Mouse (Mus musculus): ENCODE measurements around the gene Ccdc106.
"Not testable (repeated sequence)": the region's sequence is repeated elsewhere in the genome, so short reads cannot be mapped to it uniquely, and the experiment has no call there.

Ccdc106 gene

DNA sequence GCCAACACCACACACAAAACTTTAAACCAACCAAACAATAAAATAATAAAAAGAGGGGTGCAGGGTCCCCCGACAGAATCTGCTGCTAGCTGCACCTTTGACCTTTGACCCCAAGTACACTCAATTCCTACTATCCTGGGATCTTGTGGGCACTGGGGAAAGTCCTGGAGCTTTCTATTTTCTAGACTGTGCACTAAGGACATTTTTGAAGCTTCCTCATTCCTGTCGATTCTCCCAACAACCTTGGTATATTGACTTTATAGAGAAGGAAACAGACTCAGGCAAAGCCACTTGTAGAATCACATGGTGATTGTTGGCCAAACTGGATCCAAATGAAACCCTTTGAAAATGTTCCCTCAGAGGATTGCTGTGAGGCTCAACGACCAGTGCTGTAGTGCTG, 4.3 kb upstream of the Ccdc106 start:
- no peak for DNase-seq

DNA sequence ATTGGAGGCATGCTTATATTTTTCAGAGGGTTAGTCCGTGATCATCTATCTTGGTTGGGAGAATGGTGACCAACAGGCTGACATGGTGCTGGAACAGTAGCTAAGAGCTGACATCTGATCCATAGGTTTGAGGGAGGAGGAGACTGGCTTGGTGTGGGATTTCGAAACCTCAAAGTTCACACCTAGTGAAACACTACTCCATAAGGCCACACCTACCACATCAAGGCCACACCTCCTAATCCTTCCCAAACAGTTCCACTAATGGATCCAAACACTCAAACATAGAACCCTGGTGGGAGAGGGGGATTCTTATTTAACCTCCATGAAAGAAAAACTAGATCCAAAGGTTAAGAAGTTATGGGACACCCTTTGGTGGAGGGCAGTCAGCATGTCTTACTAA, 3.4 kb upstream of the Ccdc106 start:
- DNase-seq = no peak

DNA sequence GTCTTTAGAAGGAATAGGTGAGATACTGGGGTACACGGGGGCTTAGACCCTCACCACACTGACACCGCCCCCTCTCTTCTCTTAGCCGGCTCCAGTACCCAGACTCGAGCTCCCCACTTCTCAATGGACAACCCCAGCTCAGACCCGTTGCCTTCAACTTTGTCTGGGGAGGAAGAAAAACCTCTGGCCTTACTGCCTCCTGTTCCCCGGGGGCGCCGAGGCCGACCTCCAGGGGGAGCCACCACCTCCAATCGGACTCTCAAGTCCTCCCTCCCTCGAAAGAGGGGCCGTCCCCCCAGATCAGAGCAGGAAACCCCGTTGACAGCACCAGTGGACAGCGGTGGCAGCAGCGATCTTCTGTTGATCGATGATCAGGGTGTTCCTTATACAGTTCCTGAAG, 3.0 kb upstream of the Ccdc106 start:
- DNase-seq = no peak

DNA sequence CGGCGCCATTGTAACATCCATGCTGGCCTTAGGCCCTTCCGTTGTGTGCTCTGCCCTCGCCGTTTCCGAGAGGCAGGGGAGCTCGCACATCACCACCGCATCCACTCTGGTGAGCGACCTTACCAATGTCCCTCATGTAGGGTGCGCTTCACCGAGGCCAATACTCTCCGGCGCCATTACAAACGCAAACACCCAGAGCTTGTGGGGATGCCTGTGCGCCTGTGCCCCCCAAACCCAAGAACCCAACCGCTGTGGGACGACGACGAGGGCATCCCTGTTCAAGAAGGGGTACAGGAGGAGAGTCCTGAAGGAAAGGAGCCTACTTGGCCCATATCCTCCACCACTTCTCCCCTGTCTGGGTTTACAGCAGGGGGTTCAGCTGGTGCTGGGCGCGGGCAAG, 2.4 kb upstream of the Ccdc106 start:
- no peak for DNase-seq

DNA sequence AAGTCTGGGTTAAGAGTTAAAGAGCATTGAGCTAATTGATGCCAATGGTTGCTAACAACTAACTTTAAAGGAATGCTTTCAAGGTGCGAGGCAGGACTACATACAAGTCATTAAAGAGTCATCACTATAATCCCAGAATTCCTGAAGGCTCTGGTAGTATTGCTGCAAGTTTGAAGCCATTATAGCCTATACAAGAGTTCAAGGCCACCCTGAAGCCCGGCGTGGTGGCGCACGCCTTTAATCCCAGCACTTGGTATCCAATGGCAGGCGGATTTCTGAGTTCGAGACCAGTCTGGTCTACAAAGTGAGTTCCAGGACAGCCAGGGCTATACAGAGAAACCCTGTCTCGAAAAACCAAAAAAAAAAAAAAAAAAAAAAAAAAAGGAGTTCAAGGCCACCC, 777 bp upstream of the Ccdc106 start:
- not testable (repeated sequence) for DNase-seq

DNA sequence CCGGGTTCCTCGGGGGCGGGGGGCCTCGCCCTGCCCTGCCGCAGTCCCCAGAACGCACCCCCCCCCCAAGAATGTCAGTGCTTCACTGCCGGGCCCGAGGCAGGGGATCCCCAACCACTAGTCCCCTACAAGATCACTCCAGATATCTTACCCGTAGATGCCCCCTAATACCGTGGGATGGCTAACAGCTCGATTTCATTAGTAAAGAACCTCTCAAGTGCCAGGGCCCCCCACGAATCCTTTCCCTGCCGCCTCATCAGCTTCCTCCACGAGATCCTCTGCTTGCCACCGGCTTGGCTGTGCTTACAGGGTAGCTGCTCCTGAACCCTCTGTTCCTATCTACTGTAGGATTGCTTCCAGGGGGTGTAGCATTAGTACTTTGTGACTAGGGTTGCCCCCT, 332 bp downstream of the Ccdc106 start:
- no peak for DNase-seq

DNA sequence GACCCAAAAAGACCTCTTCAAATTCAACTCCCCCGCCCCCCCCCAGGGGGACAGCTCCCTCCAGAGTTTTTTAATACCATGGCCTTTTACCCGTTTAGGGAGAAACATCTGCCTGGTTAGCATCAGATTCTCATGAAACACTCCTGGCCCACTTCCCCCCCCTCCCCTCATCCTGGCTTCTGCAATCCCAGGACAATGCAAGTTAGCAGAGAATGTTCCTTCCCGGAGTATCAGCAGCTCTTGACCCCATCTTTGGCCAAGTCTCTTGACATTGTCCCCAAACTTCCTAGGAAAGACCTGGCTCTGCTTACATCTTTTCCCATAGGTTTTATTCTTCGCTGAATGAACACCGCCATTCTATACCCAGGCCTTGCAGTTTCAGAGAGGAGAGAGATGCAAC, 844 bp downstream of the Ccdc106 start:
- no peak for DNase-seq

DNA sequence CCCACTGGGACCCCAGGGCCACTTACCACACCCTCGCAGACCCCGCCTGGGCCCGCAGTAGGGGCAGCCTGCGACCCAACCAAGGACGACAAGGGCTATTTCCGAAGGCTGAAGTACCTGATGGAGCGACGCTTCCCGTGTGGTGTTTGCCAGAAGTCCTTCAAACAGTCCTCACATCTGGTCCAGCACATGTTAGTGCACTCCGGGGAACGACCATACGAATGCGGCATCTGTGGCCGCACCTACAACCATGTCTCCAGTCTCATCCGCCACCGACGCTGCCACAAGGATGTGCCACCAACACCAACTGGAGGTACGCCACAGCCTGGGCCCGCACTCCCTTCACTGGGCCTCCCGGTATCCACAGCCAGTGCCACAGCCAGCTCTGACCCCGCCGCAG, 9.2 kb downstream of the Ccdc106 start:
- no peak for DNase-seq

DNA sequence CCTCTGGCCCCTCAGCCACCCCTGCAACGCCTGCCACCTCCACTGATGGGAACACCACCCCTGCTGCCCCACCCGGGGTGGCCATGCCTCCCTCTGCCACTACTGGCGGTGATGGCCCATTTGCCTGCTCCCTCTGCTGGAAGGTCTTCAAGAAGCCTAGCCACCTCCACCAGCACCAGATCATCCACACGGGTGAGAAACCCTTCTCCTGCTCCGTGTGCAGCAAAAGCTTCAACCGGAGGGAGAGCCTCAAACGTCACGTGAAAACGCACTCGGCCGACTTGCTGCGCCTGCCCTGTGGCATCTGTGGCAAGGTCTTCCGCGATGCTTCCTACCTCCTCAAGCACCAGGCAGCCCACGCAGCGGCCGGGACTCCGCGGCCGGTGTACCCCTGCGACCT, 9.6 kb downstream of the Ccdc106 start:
- no peak for DNase-seq

DNA sequence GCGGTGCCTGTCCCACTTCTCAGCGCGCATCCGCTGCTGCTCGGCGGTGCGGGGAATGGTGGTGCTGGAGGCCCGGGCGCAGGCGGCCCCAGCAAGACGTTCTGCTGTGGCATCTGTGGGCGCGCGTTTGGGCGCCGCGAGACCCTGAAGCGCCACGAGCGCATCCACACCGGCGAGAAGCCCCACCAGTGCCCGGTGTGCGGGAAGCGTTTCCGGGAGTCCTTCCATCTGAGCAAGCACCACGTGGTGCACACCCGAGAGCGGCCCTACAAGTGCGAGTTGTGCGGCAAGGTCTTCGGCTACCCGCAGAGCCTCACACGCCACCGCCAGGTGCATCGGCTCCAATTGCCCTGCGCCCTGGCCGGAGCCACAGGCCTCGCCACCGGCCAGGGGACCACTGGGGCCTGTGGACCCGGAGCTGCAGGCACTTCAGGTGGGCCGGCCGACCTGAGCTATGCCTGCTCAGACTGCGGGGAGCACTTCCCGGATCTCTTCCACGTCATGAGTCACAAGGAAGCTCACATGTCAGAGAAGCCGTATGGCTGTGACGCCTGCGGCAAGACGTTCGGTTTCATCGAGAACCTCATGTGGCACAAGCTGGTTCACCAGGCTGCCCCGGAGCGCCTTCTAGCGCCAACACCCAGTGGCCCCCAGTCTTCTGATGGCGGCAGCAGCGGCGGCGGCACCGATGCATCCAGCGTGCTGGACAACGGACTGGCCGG, 10.4 kb downstream of the Ccdc106 start:
- DNase-seq = no peak

DNA sequence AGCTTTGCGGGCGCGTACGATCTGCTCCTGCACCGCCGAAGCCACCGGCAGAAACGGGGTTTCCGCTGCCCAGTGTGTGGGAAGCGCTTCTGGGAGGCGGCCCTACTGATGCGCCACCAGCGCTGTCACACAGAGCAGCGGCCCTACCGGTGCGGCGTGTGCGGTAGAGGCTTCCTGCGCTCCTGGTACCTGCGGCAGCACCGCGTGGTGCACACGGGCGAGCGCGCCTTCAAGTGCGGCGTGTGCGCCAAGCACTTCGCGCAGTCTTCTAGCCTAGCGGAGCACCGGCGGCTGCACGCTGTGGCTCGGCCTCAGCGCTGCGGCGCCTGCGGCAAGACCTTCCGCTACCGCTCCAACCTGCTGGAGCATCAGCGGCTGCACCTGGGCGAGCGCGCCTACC, 11.1 kb downstream of the Ccdc106 start:
- DNase-seq = no peak

DNA sequence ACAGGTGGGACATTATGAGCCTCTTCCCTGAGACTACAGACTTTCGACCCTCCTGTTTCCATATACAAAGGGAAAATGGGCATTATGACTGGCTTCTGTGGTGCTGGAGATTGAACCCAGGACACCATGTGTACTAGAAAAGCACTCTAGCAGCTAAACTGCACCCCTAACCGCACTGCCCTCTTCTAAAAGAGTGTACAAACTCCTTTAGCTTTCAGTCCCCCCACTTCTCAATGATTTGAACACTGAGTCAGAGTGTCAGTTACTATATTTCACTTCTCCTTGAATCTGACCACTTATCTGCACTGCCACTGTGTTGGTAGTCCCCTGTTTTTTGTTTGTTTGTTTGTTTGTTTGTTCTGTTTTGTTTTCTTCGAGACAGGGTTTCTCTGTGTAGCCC, 13.5 kb downstream of the Ccdc106 start, which contains the start of gene 4632433K11Rik:
Gene 4632433K11Rik (plus strand): TSS at position 301 of the 400 bp plus-strand sequence.
- no peak for DNase-seq

DNA sequence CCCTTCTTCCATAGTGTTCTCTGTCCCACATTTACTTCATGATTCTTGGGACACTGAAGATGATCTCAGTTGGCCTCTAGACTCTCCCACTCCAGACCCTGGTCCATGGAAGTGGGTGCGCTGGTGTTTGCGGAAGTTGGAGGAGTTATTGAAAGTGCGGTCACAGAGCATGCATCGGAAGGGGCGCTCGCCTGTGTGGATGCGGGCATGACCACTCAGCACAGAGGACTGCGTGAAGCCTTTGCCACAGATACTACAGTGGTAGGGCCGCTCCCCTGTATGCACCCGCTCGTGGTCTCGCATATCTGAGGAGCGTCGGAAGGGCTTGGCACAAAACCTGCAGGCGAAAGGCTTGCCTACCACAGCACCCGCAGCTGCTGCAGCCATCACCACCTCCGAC, 15.3 kb downstream of the Ccdc106 start:
- no peak for DNase-seq

DNA sequence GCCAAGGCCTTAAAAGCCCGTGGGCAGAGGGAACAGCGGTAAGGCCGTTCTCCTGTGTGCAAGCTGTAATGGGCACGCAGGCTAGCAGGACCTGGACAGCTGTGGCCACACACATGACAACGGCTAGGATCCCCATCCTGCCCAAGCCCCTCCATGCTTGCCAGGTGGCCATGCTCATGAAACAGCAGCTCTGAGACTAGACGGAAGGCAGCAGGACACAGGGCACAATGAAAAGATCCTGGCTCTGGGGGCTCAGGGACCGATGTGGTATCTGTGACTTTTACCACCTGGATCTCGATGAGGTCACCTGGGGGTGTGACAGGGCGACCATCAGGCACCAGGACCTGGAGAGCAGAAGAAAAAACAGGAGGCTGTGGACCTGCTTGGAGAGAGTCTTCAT, 15.8 kb downstream of the Ccdc106 start:
- DNase-seq = no peak

DNA sequence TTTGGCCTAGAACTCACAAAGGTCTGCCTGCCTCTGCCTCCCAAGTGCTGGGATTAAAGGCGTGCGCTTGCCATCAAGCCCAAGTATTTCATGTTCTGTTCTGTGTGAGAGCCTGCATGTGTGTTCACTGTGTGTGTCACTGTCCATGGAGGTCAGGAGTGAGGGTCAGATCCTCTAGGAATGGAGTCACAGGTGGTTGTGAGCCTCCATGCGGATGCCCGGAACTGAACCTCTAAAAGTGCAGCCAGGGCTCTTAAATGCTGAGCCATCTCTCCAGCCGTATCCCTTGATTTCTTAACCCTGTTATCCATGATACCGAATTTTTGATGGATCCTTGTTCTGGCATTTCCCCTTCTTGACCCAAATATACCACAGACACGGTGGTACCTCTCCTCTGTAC, 16.7 kb downstream of the Ccdc106 start:
- no peak for DNase-seq

DNA sequence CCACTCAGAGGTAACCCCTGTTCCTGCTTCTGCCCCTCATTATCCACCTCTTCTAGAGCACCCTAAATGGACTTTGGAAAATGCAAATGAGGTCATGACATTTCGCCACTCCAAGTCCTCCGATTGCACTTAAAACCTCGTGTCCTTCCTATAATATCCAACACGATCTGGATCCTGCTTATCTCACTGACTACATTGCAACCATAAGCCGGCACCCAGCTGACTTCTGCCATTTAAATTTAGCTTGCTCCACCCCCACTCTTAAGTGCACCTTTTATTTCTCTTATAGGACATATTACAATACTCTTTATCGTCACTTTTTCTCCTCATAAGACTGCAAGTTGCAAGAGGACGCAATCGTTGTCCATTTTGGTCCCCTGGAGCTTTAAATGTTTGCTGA, 17.1 kb downstream of the Ccdc106 start:
- DNase-seq = no peak

DNA sequence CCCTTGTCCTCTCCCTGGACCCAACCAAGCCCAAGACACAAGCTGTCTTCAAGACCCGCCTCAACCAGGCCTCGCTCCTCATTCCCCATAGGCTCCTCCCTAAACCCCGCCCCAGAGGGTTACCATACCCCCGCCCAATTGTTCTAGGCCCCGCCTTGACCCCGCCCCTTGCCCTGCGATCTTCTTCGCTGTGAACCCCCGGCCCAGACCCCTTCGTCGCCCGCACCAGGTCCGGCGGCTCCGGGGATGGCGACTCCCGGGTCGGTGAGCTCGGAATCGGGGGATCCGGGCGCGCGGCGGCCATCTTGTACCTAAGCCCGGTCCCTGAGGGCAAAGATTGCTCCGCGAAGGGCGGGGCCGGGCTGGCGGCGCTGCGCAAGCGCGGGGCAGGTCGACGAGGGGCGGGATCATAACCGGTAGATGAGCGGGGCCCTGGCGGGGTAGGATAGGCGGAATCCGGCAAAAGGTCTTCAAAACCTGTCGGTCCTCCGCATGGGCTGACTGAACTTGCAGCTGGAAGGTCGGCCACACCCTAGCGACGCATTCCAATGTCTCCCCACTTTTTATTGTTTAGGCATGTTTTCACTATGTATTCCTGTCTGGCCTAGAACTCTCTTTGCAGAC, 17.9 kb downstream of the Ccdc106 start, which contains the start of gene Zfp784:
Gene Zfp784 (minus strand): TSS at position 338 of the 624 bp plus-strand sequence.
- DNase-seq = peak; percentile 94

DNA sequence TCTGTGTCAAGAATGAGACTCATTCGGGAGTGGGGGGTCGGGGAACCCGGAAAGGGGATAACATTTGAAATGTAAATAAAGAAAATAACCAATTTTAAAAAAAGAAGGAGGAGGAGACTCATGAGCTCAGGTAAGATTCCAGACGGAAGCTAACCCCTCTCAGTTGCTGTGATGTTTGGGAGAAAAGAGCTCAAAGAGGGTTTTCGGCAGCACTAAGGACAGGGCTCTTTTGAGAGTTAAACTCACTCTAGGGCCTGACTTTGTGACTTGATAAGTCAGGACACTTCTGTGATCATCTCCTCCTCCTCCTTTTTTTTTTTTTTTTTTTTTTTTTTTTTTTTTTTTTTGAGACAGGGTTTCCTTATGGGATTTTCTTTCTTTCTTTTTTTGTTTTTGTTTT, 18.6 kb downstream of the Ccdc106 start:
- no peak for DNase-seq

DNA sequence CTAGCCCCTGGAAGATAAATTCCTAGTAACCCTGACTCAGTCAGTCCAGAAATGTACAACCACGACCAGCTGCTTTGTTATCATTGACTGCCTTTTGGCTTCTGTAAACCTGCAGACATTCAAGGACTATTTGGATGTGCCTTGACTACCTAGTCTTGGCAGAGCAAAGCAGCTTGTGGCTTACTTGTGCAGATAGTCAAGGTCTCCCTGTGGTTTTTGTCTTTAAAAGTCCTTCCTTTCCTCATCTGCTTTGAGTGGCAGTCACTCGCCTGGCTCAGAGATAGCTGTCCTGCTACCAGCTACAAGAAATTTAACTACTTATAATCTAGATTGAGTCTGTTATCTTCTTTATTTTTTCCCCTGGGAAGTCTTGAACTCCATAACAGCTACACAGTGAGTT, 24.6 kb downstream of the Ccdc106 start:
- no peak for DNase-seq

DNA sequence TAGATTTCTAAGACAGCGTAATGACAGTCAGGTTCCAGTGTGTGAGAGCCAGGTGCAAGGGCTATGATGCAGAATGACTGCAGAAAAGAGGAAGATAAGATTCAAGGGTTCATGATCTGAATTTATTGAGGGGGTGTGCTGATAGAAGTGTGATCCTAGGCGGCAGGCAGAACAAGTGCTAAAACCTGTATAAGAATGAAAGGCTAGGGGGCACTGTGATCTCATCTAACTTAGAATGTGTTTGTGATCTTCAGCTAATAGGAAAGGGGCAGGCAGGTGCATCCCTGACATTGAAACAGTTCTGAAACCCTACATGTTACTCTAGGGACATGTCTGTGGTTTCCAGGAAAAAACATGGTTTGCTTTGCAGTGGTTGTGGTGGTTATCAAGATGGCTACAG, 25.8 kb downstream of the Ccdc106 start:
- DNase-seq = no peak

DNA sequence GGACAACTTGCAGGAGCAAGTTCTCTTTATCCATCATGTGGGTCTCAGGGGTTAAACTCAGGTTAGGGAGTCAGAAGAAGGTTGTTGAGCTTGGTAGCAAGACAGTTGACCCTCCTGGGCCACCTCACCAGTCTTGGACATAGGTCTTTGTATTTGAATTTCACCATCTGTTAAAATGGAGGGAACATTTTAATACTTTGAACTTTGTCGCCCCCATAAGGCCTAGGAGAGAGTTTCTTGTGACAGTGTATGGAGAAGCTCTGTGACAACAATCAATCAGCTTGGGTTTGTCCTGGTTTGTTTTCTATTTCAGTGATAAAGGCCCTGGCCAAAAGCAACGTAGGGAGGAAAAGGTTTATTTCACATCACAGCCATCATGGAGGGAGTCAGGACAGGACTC, 27.0 kb downstream of the Ccdc106 start:
- peak; percentile 80 for DNase-seq

DNA sequence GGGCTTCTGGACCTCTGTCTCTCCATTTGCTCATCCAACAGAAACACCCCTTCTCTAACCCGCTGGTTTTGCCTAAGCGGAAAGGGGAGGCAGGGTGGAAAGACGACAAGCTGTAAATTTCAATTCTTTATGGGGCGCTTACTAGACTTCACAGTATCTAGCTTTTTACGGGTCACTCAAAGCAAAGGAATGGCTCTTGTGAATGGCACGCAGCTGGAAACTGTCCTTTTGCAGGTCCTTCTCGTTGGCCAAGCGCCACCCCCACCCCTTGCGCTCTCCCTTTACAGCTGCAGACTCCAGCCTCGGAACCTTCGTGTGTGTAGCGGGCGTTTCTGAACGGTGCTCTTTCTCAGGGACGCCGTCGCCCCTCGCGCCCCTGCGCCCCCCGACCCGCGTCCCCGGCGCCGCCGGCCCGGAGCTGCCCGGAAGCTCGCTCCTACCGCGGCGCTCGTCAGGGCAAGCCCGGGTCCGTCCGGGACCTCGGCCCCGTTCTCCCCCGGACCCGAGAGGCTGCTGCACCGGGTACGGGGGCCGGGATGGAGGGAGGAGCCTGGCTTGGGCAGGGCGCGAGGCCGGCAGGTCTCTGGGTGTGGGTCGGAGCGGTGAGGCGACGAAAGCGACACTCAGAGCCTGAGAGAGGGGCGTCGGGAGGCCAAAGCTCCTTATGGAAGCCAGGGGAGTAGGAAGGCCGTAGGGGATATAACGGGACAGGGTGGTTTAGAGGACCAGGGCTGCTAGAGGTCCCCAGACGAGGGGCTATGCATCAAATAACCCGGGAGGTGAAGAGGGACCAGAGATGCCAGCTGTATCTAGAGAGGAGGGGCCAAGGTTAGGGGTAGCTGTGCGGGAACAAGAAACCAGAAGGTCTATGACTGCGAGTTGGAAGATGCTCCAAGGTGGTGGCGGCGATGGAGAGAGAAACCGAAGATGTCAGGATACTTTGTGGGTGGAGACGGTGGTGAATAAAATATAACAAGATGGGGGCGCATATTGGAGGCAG, 31.1 kb downstream of the Ccdc106 start, which contains the start of gene Zfp580:
Gene Zfp580 (plus strand): TSS at position 346 of the 1,000 bp plus-strand sequence.
- DNase-seq = peak; percentile 74

DNA sequence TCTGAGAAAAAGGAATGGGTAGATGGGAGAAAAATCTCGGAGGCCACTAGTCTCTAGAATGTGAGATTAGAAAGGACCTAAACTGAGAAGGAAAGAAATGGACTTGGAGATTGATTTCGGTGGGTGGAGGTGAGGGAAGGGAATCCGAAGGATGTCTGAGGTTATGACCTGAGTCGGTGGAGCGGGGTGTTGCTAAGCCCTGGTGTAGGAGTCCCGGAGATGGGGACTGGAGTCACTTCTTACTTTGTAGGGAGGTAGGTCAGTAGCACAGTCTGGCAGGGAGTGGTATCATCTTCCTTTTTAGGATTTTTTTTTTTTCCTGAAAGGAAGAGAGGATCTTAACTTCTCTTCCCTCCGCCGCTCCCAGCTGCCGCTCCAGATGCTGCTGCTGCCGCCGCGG, 32.1 kb downstream of the Ccdc106 start:
- DNase-seq = no peak

Data from lung, postnatal 36 days (tissue).